Mouse (Mus musculus) small intestine, adult 2 months (tissue): ENCODE measurements at regions not wholly inside any gene's neighbourhood (a gene's known extent, or its start where the extent isn't known, plus 50 kb on each side); places are given as distances from the start of the nearest gene placed in this dataset.

ENCODE experiments used
- CTCF ChIP-seq: fragments of 200-500 bp; IDR thresholded peaks from 2 replicates; pipeline ENCODE4 v1.5.1; 2012; ENCODE audit warnings: low read depth, mild to moderate bottlenecking, control low read depth, inconsistent platforms, low read length, moderate library complexity, mixed read lengths; ENCODE audit not compliant: insufficient replicate concordance, insufficient read length; ENCODE audit errors: extremely low read depth
- POLR2A ChIP-seq: fragments of 200-500 bp; IDR thresholded peaks from 2 replicates; pipeline ENCODE4 v1.6.1; 2012; ENCODE audit warnings: low read depth, mild to moderate bottlenecking, control low read depth, inconsistent platforms, low read length, moderate library complexity

DNA sequence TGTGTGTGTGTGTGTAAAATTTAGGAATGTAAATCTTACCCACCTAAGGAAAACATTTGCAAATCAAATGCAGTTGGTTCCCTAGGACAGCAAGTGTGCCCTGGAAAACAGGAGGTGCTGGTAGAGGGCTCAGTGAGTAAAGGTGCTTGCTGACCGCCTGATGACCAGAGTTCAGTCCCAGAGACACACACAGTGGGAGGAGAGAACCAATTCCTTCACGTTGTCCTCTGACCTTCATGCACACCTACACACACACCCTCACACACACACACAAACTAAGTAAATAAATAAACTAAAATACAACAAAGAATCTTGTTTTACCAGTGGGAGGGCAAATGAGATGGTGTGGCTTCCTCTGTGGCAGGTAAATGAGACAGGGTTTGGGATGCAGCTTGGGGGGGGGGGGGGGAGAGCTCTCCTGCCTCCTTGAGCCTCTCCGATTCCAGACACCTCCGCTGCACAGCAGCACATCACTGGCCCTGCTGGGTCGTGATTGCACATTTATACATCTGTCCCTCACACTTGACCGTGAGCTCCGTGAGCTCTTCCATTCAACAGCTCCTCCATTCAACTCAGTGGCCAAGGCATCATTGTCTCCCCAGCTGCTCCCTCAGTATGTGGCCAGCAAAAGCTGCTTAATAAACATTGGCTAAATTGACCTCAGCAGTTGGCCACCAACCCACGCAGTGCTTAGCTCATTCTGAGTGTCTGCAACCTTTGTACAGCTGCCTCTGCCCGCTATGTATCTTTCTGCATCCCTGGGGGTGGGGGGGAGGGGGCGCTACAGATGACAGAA, 297.9 kb upstream of the Rack1 start:
- TF ChIP-seq CTCF (no peak), POLR2A (no peak)
